Mouse (Mus musculus) heart, adult 2 months (tissue): ENCODE measurements around the gene Aldh1a2. TPM values are rescaled to one million over a fixed set of nuclear protein-coding genes. Genes with fewer than 3 reads are reported as not detected.

Experiments used
- DNase-seq, 2 experiments: peaks; one replicate each; pipeline ENCODE4 v3.0.0; 2021
- H3K27ac ChIP-seq: fragments of 200-600 bp; 2 replicates; pipeline ENCODE4 v1.8.1; 2022
- H3K27me3 ChIP-seq: fragments of 200-500 bp; 2 replicates; pipeline ENCODE4 v1.6.1; 2012; ENCODE audit warnings: mild to moderate bottlenecking, low read length, inconsistent platforms, mixed read lengths; ENCODE audit not compliant: control insufficient read depth, insufficient read depth
- H3K36me3 ChIP-seq: fragments of 200-500 bp; 2 replicates; pipeline ENCODE4 v1.6.1; 2012; ENCODE audit warnings: low read length, inconsistent platforms; ENCODE audit not compliant: control insufficient read depth, insufficient read depth
- H3K4me1 ChIP-seq: fragments of 200-500 bp; 2 replicates; pipeline ENCODE4 v1.6.1; 2011; ENCODE audit warnings: low read length; ENCODE audit not compliant: control insufficient read depth, insufficient read depth
- H3K4me3 ChIP-seq: fragments of 200-600 bp; 2 replicates; pipeline ENCODE4 v1.8.1; 2022
- H3K79me2 ChIP-seq: fragments of 200-500 bp; replicated peaks from 2 replicates; pipeline ENCODE4 v1.6.1; 2012; ENCODE audit warnings: mild to moderate bottlenecking, inconsistent platforms, low read length, moderate library complexity, mixed read lengths; ENCODE audit not compliant: control insufficient read depth, insufficient read depth
- H3K9ac ChIP-seq: fragments of 200-500 bp; 2 replicates; pipeline ENCODE4 v1.6.1; 2012; ENCODE audit warnings: low read depth, mild to moderate bottlenecking, control low read depth, inconsistent platforms, low read length, mixed read lengths
- CTCF ChIP-seq: fragments of 200-600 bp; IDR thresholded peaks from 2 replicates; pipeline ENCODE4 v1.8.1; 2022; ENCODE audit warnings: antibody characterized with exemption, mild to moderate bottlenecking, moderate library complexity
- EP300 ChIP-seq: fragments of 200-500 bp; IDR thresholded peaks from 2 replicates; pipeline ENCODE4 v1.6.1; 2011; ENCODE audit warnings: low read depth, low read length, control low read depth; ENCODE audit not compliant: insufficient read depth
- POLR2A ChIP-seq: fragments of 200-500 bp; IDR thresholded peaks from 2 replicates; pipeline ENCODE4 v1.6.1; 2011; ENCODE audit warnings: mild to moderate bottlenecking, low read depth, low read length, control low read depth; ENCODE audit not compliant: insufficient read depth
- WGBS: fragments of 180-500 bp; shearing (Covaris S2); methylation state at CpG from one replicate; pipeline ENCODE4 v1.1.7; 2018; 5-methylcytosine and 5-hydroxymethylcytosine counted together
- intact Hi-C: fragments of 180-260 bp; cut with DNase I; formaldehyde crosslinking; loops from one replicate; pipeline ENCODE4 v1.15.1; 2025
- polyA plus RNA-seq: library from polyadenylated mRNA; depleted of rRNA; stranded (reverse); fragments of >200 nt; gene quantifications from 2 replicates; pipeline ENCODE4 v1.2.3, GENCODE M21; 2012
- total RNA-seq, 2 experiments: library from RNA; stranded (reverse); gene quantifications; 2 replicates each; pipeline ENCODE4 v1.2.3; 2021

Gene Aldh1a2
- total and polyA plus RNA-seq, 3 experiments: 5.1 to 9.3 (median 5.7) TPM

- intact Hi-C loops: no loop called here
- Histone ChIP-seq H3K79me2 (no peaks in the 10 kb centered on the region), H3K4me3 (no peak overlapping the region), H3K9ac (no peak overlapping the region), H3K27me3 (no peaks in the 10 kb centered on the region; the same call in 1 of the 2 replicates), H3K27ac (no peak overlapping the region), H3K4me1 (no peaks in the 10 kb centered on the region), H3K36me3 (no peaks in the 10 kb centered on the region)
- DNase-seq: no peak
- WGBS: 82% methylated on average over 3 of the region's 3 CpGs
- TF ChIP-seq CTCF (no peak), EP300 (no peak), POLR2A (no peak)
Observed at GRCm38 (mm10) chr9:71289810-71290209, 74.2 kb downstream of the Aldh1a2 start.

GRCm38 (mm10) chr9:71290730-71291129, 75.1 kb downstream of the Aldh1a2 start:
- Histone ChIP-seq H3K4me3 (no peak overlapping the region), H3K36me3 (no peaks in the 10 kb centered on the region), H3K9ac (no peak overlapping the region), H3K27ac (no peak overlapping the region), H3K79me2 (no peaks in the 10 kb centered on the region), H3K4me1 (no peaks in the 10 kb centered on the region), H3K27me3 (peaks cover 2% of the 10 kb centered on the region)
- intact Hi-C loops: no loop called here
- no peak for DNase-seq
- TF ChIP-seq POLR2A (no peak), CTCF (no peak), EP300 (no peak)
- 80% methylated on average over 1 of the region's 1 CpGs for WGBS

- intact Hi-C loops: no loop called here
- 63% methylated on average over 8 of the region's 8 CpGs for WGBS
- no peak for DNase-seq
Observed at GRCm38 (mm10) chr9:71295501-71295900, 79.9 kb downstream of the Aldh1a2 start.

GRCm38 (mm10) chr9:71303594-71303993, 88.0 kb downstream of the Aldh1a2 start:
- Histone ChIP-seq H3K27ac (no peak overlapping the region), H3K4me1 (no peaks in the 10 kb centered on the region), H3K4me3 (no peak overlapping the region), H3K9ac (no peak overlapping the region), H3K27me3 (no peaks in the 10 kb centered on the region), H3K79me2 (no peaks in the 10 kb centered on the region), H3K36me3 (no peaks in the 10 kb centered on the region)
- 47% methylated on average over 2 of the region's 2 CpGs for WGBS
- intact Hi-C loops: no loop called here
- DNase-seq: no peak
- TF ChIP-seq CTCF (peak; percentile 35), EP300 (no peak)

More at GRCm38 (mm10) chr9:71295501-71295900, 79.9 kb downstream of the Aldh1a2 start:
- no peak overlapping the region for H3K27ac ChIP-seq
- no peak for TF ChIP-seq POLR2A
- no peak for TF ChIP-seq EP300
- TF ChIP-seq CTCF: no peak
- peaks cover 2% of the 10 kb centered on the region; the same call in 1 of the 2 replicates for H3K27me3 ChIP-seq
- no peak overlapping the region for H3K4me3 ChIP-seq
- no peaks in the 10 kb centered on the region for H3K4me1 ChIP-seq
- H3K36me3 ChIP-seq: no peaks in the 10 kb centered on the region
- no peaks in the 10 kb centered on the region for H3K79me2 ChIP-seq
- no peak overlapping the region for H3K9ac ChIP-seq

- H3K9ac ChIP-seq: no peak overlapping the region
- DNase-seq: no peak
- H3K4me3 ChIP-seq: no peak overlapping the region
- H3K27ac ChIP-seq: no peak overlapping the region
- TF ChIP-seq POLR2A (no peak), CTCF (no peak)
- H3K79me2 ChIP-seq: no peaks in the 10 kb centered on the region
- no peaks in the 10 kb centered on the region for H3K36me3 ChIP-seq
- no peaks in the 10 kb centered on the region for H3K27me3 ChIP-seq
- intact Hi-C loops: no loop called here
- H3K4me1 ChIP-seq: no peaks in the 10 kb centered on the region
- WGBS: 80% methylated on average over 9 of the region's 9 CpGs
Observed at GRCm38 (mm10) chr9:71307106-71307789, 91.7 kb downstream of the Aldh1a2 start.

- H3K4me1 ChIP-seq: peaks cover 21% of the 10 kb centered on the region
- H3K4me3 ChIP-seq: no peak overlapping the region
- peak overlapping the region; percentile 18; the same call in 1 of the 2 replicates for H3K27ac ChIP-seq
- 68% methylated on average over 3 of the region's 3 CpGs for WGBS
- no peak for DNase-seq
- H3K79me2 ChIP-seq: no peaks in the 10 kb centered on the region
- no peaks in the 10 kb centered on the region; the same call in 1 of the 2 replicates for H3K36me3 ChIP-seq
- H3K9ac ChIP-seq: no peak overlapping the region
- intact Hi-C loops: no loop called here
- no peaks in the 10 kb centered on the region for H3K27me3 ChIP-seq
- TF ChIP-seq POLR2A (no peak), EP300 (no peak), CTCF (peak; percentile 38)
Observed at GRCm38 (mm10) chr9:71315960-71316359, 100.4 kb downstream of the Aldh1a2 start.
